Mouse (Mus musculus) cortical plate, adult 2 months (tissue): Measurements from ENCODE around the gene Ankrd13a.

Source experiments
- CTCF ChIP-seq: fragments of 200-500 bp; IDR thresholded peaks from 2 replicates; pipeline ENCODE4 v1.5.1; 2011; ENCODE audit warnings: mild to moderate bottlenecking, control low read depth, low read length; ENCODE audit not compliant: insufficient read depth; ENCODE audit errors: extremely low read depth
- POLR2A ChIP-seq: fragments of 200-500 bp; IDR thresholded peaks from 2 replicates; pipeline ENCODE4 v1.6.1; 2011; ENCODE audit warnings: mild to moderate bottlenecking, low read length, control low read depth; ENCODE audit not compliant: insufficient read depth; ENCODE audit errors: extremely low read depth

GRCm38 (mm10) chr5:114808385-114808784 is 33.9 kb downstream of the Ankrd13a start:
- TF ChIP-seq CTCF (no peak), POLR2A (no peak)
